ENCODE assay signal across 8 mouse cellular contexts in genomic region chr11:117135457-117136290, GRCm38 (mm10). TPM values are rescaled to one million over a fixed set of nuclear protein-coding genes. Genes with fewer than 3 reads are reported as not detected.
A peak's percentile ranks its signal among the peaks of the same experiment; 100 is the strongest.
DNase-seq lines count a peak whose midpoint lies in the region; ATAC-seq and TF ChIP-seq lines count a peak whose summit lies in the region.

No protein-coding gene starts in this region.

- no peaks in the 10 kb centered on the region for H3K36me3 ChIP-seq in testis, adult 2 months (ENCODE audit: control insufficient read depth, insufficient read depth, low read length)
- H3K36me3 ChIP-seq in limb, embryonic 12.5 days: peaks cover 22% of the 10 kb centered on the region

- WGBS in limb, embryonic 12.5 days: 49% methylated on average over 17 of the region's 17 CpGs

- ATAC-seq in limb, embryonic 12.5 days (ENCODE audit: insufficient number of reproducible peaks, insufficient read depth, low FRiP score, low TSS enrichment, low read depth): no peak

- no peak for TF ChIP-seq POLR2A in testis, adult 2 months (IDR thresholded peaks at IDR 0.05; ENCODE audit: control insufficient read depth, low read depth, low read length)

- TF ChIP-seq CTCF in testis, adult 2 months (IDR thresholded peaks at IDR 0.05; ENCODE audit: control insufficient read depth, insufficient read depth, insufficient replicate concordance, low read depth, low read length): no peak

- H3K4me3 ChIP-seq in testis, adult 2 months (ENCODE audit: control insufficient read depth, low read depth, low read length): no peak overlapping the region
- no peak overlapping the region for H3K4me3 ChIP-seq in limb, embryonic 12.5 days (replicated peaks)

- H3K4me1 ChIP-seq in testis, adult 2 months (ENCODE audit: control insufficient read depth, insufficient read depth, low read length): peaks cover 8% of the 10 kb centered on the region
- peaks cover 32% of the 10 kb centered on the region for H3K4me1 ChIP-seq in limb, embryonic 12.5 days (replicated peaks)

- peak overlapping the region; percentile 37; the same call in 1 of the 2 replicates for H3K27ac ChIP-seq in testis, adult 2 months (ENCODE audit: control insufficient read depth, insufficient read depth, low read depth, low read length)
- H3K27ac ChIP-seq in limb, embryonic 12.5 days: peak overlapping the region; percentile 51

- H3K9ac ChIP-seq in limb, embryonic 12.5 days (replicated peaks): no peak overlapping the region

- no peaks in the 10 kb centered on the region for H3K27me3 ChIP-seq in testis, adult 2 months (ENCODE audit: control insufficient read depth, insufficient read depth, low read length)
- H3K27me3 ChIP-seq in limb, embryonic 12.5 days: no peaks in the 10 kb centered on the region

- peak; percentile 46 for DNase-seq in embryo, embryonic 10.5 days (ENCODE audit: low spot score)
- DNase-seq in embryo, embryonic 9.5 days (ENCODE audit: extremely low spot score): no peak
- no peak for DNase-seq in testis, postnatal 14 days (ENCODE audit: low spot score)
- no peak for DNase-seq in thymus, adult 18-20 months
- DNase-seq in spleen, postnatal 14 days (ENCODE audit: low spot score in 2 of 2): no peak
- no peak for DNase-seq in right cerebral cortex, postnatal 4 days

- H3K9me3 ChIP-seq in limb, embryonic 12.5 days: no peaks in the 10 kb centered on the region

- peak overlapping the region; percentile 17; the same call in 1 of the 2 replicates for H3K4me2 ChIP-seq in limb, embryonic 12.5 days

RNA-seq across cellular contexts. Expression of gene Sec14l1, which starts 20.7 kb away (rescaled TPM):
- 133 and 153 TPM in 2 replicates for polyA plus RNA-seq in testis, adult 2 months (2012; rRNA removed)
- 52.6 and 57.5 TPM in 2 replicates for polyA plus RNA-seq in limb, embryonic 12.5 days (2016; fragmentation: Nextera tagmentation; extraction: Ambion mirVana)
